Mouse (Mus musculus) myocyte (in vitro differentiated cells): ENCODE measurements at regions not wholly inside any gene's neighbourhood (a gene's known extent, or its start where the extent isn't known, plus 50 kb on each side); places are given as distances from the start of the nearest gene placed in this dataset.

ENCODE experiments used
- CEBPB ChIP-seq: IDR thresholded peaks from 2 replicates; pipeline ENCODE4 v1.6.1; 2011; ENCODE audit warnings: mild to moderate bottlenecking, moderate library complexity; ENCODE audit not compliant: poor library complexity, insufficient read depth, severe bottlenecking
- E2F4 ChIP-seq: IDR thresholded peaks from one replicate; pipeline ENCODE4 v1.6.1; 2011; ENCODE audit warnings: mild to moderate bottlenecking, control low read depth, moderate library complexity; ENCODE audit not compliant: insufficient read depth
- MAX ChIP-seq: IDR thresholded peaks from one replicate; pipeline ENCODE4 v1.6.1; 2011; ENCODE audit warnings: low read depth, mild to moderate bottlenecking, control low read depth
- POLR2A ChIP-seq: IDR thresholded peaks from one replicate; pipeline ENCODE4 v1.6.1; 2011; ENCODE audit warnings: low read depth, mild to moderate bottlenecking, control low read depth, moderate library complexity; ENCODE audit not compliant: insufficient read length
- TCF12 ChIP-seq: IDR thresholded peaks from one replicate; pipeline ENCODE4 v1.6.1; 2011; ENCODE audit warnings: mild to moderate bottlenecking, control low read depth; ENCODE audit not compliant: poor library complexity, insufficient read depth, severe bottlenecking
- USF1 ChIP-seq: IDR thresholded peaks from one replicate; pipeline ENCODE4 v1.6.1; 2011; ENCODE audit warnings: low read depth, mild to moderate bottlenecking, control low read depth, moderate library complexity

DNA sequence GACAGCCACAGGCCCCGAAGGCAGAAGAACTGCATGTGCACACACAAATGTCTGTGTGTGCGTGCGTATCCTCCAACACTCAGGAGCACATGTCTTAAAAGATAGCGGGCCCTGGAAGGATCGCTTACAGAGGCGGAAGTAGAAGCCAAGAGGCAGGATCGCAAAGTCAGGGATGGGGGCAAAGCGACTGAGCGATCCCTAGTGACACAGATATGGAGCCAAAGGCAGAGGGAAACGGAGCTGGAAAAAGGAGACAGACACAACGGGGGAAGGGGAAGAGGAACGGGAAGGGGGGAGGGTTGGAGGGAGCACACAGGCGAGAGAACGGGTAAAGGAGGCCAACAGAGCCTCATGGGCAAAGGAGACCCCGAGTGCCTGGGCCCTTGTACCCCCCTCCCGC, 129.8 kb upstream of the Lhx5 start:
- TF ChIP-seq POLR2A, result no peak
- no peak for TF ChIP-seq USF1
- TF ChIP-seq TCF12, result no peak
- no peak for TF ChIP-seq E2F4
- no peak for TF ChIP-seq CEBPB
- no peak for TF ChIP-seq MAX
